Mouse (Mus musculus) embryonic facial prominence, embryonic 11.5 days (tissue): ENCODE results near the gene Man1a2. TPM values are rescaled to one million over a fixed set of nuclear protein-coding genes. Genes with fewer than 3 reads are reported as not detected.

Experiments used
- ATAC-seq: fragments of 200-750 bp; cut with Nextera tagmentation; replicated peaks from 2 replicates; pipeline ENCODE4 v1.8.0; 2017; ENCODE audit warnings: low read depth; ENCODE audit not compliant: insufficient number of reproducible peaks, low FRiP score, low TSS enrichment
- DNase-seq: peaks from one replicate; pipeline ENCODE4 v3.0.0-alpha.2; 2015; ENCODE audit warnings: low spot score
- H3K27ac ChIP-seq: fragments of 300-500 bp; sonication (generic); replicated peaks from 2 replicates; pipeline ENCODE4 v1.5.1; 2014; ENCODE audit warnings: mild to moderate bottlenecking, low read depth, low read length, control low read depth
- H3K27me3 ChIP-seq: fragments of 300-500 bp; sonication (generic); 2 replicates; pipeline ENCODE4 v1.6.1; 2014; ENCODE audit warnings: mild to moderate bottlenecking, low read length, moderate library complexity, mixed read lengths; ENCODE audit not compliant: control insufficient read depth, insufficient read depth
- H3K36me3 ChIP-seq: fragments of 300-500 bp; sonication (generic); replicated peaks from 2 replicates; pipeline ENCODE4 v1.6.1; 2014; ENCODE audit warnings: low read depth, mild to moderate bottlenecking, low read length, moderate library complexity, mixed read lengths; ENCODE audit not compliant: control insufficient read depth, insufficient read depth
- H3K4me1 ChIP-seq: fragments of 300-500 bp; sonication (generic); 2 replicates; pipeline ENCODE4 v1.6.1; 2014; ENCODE audit warnings: low read length, mixed read lengths; ENCODE audit not compliant: control insufficient read depth, insufficient read depth
- H3K4me2 ChIP-seq: fragments of 300-500 bp; sonication (generic); 2 replicates; pipeline ENCODE4 v1.6.1; 2014; ENCODE audit warnings: low read depth, mild to moderate bottlenecking, control low read depth, low read length, moderate library complexity
- H3K4me3 ChIP-seq: fragments of 300-500 bp; sonication (generic); 2 replicates; pipeline ENCODE4 v1.5.1; 2014; ENCODE audit warnings: low read depth, low read length, control low read depth
- H3K9ac ChIP-seq: fragments of 300-500 bp; sonication (generic); replicated peaks from 2 replicates; pipeline ENCODE4 v1.6.1; 2014; ENCODE audit warnings: mild to moderate bottlenecking, control low read depth, low read length
- H3K9me3 ChIP-seq: fragments of 300-500 bp; sonication (generic); replicated peaks from 2 replicates; pipeline ENCODE4 v1.6.1; 2016; ENCODE audit warnings: mild to moderate bottlenecking, low read length, inconsistent platforms, mixed read lengths; ENCODE audit not compliant: control insufficient read depth
- WGBS: fragments of 180-500 bp; shearing (Covaris S2); extraction: QIAGEN DNeasy Blood & Tissue Kit; methylation state at CpG from one replicate; pipeline ENCODE4 v1.1.7; 2014; 5-methylcytosine and 5-hydroxymethylcytosine counted together
- polyA plus RNA-seq: library from polyadenylated mRNA; unstranded; fragments of >200 nt; fragmentation: Nextera tagmentation; extraction: Ambion mirVana; gene quantifications from 2 replicates; pipeline ENCODE4 v1.2.1, GENCODE M21; 2014

The Man1a2 gene
- polyA plus RNA-seq, 1 experiment from 2014 or later: 66.0 TPM

- Histone ChIP-seq H3K27ac (no peak overlapping the region), H3K36me3 (no peaks in the 10 kb centered on the region), H3K4me3 (no peak overlapping the region), H3K9me3 (no peaks in the 10 kb centered on the region), H3K4me1 (no peaks in the 10 kb centered on the region), H3K27me3 (no peaks in the 10 kb centered on the region), H3K9ac (no peak overlapping the region), H3K4me2 (no peak overlapping the region)
- WGBS: 90% methylated on average over 5 of the region's 5 CpGs
- ATAC-seq (no peak), DNase-seq (no peak)
Observed at GRCm38 (mm10) chr3:100530919-100531318, 154.4 kb downstream of the Man1a2 start.

- H3K9me3 ChIP-seq: no peaks in the 10 kb centered on the region
- ATAC-seq (no peak), DNase-seq (no peak)
- H3K4me3 ChIP-seq: no peak overlapping the region
- H3K36me3 ChIP-seq: no peaks in the 10 kb centered on the region
- H3K27ac ChIP-seq: no peak overlapping the region
- H3K4me2 ChIP-seq: no peak overlapping the region
- no peak overlapping the region for H3K9ac ChIP-seq
- no peaks in the 10 kb centered on the region for H3K4me1 ChIP-seq
- WGBS: 88% methylated on average over 7 of the region's 7 CpGs
- H3K27me3 ChIP-seq: no peaks in the 10 kb centered on the region
Observed at GRCm38 (mm10) chr3:100530244-100530788, 155.0 kb downstream of the Man1a2 start.

GRCm38 (mm10) chr3:100522671-100523070 lies 162.6 kb downstream of the Man1a2 start:
- Histone ChIP-seq H3K36me3 (no peaks in the 10 kb centered on the region), H3K27me3 (no peaks in the 10 kb centered on the region), H3K4me2 (no peak overlapping the region), H3K4me1 (no peaks in the 10 kb centered on the region), H3K4me3 (no peak overlapping the region), H3K9me3 (no peaks in the 10 kb centered on the region), H3K9ac (no peak overlapping the region), H3K27ac (no peak overlapping the region)
- 80% methylated on average over 7 of the region's 7 CpGs for whole genome bisulfite sequencing
- no peak for ATAC-seq
- DNase-seq: no peak

- 69% methylated on average over 1 of the region's 1 CpGs for WGBS
- no peaks in the 10 kb centered on the region for H3K36me3 ChIP-seq
- H3K9ac ChIP-seq: no peak overlapping the region
- DNase-seq: no peak
- H3K27ac ChIP-seq: no peak overlapping the region
- no peaks in the 10 kb centered on the region for H3K4me1 ChIP-seq
- no peak overlapping the region for H3K4me3 ChIP-seq
- no peaks in the 10 kb centered on the region for H3K27me3 ChIP-seq
- ATAC-seq: no peak
- H3K4me2 ChIP-seq: no peak overlapping the region
- H3K9me3 ChIP-seq: no peaks in the 10 kb centered on the region
Observed at GRCm38 (mm10) chr3:100521626-100522025, 163.7 kb downstream of the Man1a2 start.

- no peaks in the 10 kb centered on the region for H3K4me1 ChIP-seq
- no peaks in the 10 kb centered on the region for H3K27me3 ChIP-seq
- no peak for ATAC-seq
- H3K4me3 ChIP-seq: no peak overlapping the region
- H3K9me3 ChIP-seq: no peaks in the 10 kb centered on the region
- no peak for DNase-seq
- no peaks in the 10 kb centered on the region for H3K36me3 ChIP-seq
- no peak overlapping the region for H3K4me2 ChIP-seq
- H3K27ac ChIP-seq: no peak overlapping the region
- 85% methylated on average over 5 of the region's 5 CpGs for WGBS
- H3K9ac ChIP-seq: no peak overlapping the region
Observed at GRCm38 (mm10) chr3:100515754-100516141, 169.6 kb downstream of the Man1a2 start.

- WGBS: 73% methylated on average over 8 of the region's 8 CpGs
- Histone ChIP-seq H3K4me3 (no peak overlapping the region), H3K36me3 (no peaks in the 10 kb centered on the region), H3K4me2 (no peak overlapping the region), H3K9me3 (no peaks in the 10 kb centered on the region), H3K4me1 (no peaks in the 10 kb centered on the region), H3K27me3 (no peaks in the 10 kb centered on the region), H3K27ac (no peak overlapping the region), H3K9ac (no peak overlapping the region)
- no peak for ATAC-seq
- no peak for DNase-seq
Observed at GRCm38 (mm10) chr3:100515093-100515753, 170.1 kb downstream of the Man1a2 start.

Other genes starting within 250 kb of the Man1a2 start
- gene Tent5c, start 196.2 kb downstream of the Man1a2 start, polyA plus RNA-seq: 2.9 and 3.5 TPM in 2 replicates
- 0.15 TPM in 1 of 2 replicates, not detected in the other for gene Vtcn1, start 140.0 kb upstream of the Man1a2 start, polyA plus RNA-seq
- gene Trim45, start 236.7 kb upstream of the Man1a2 start, polyA plus RNA-seq: 4.3 and 5.2 TPM in 2 replicates